Mouse (Mus musculus) lung, postnatal 0 days (tissue): ENCODE data around the gene Bnip3.

Experiments used
- CTCF ChIP-seq: IDR thresholded peaks from 2 replicates; pipeline ENCODE4 v1.5.1; 2016; ENCODE audit warnings: antibody characterized with exemption, mild to moderate bottlenecking
- EP300 ChIP-seq: IDR thresholded peaks from 2 replicates; pipeline ENCODE4 v1.6.1; 2016; ENCODE audit warnings: antibody characterized with exemption, mild to moderate bottlenecking, control low read depth

DNA sequence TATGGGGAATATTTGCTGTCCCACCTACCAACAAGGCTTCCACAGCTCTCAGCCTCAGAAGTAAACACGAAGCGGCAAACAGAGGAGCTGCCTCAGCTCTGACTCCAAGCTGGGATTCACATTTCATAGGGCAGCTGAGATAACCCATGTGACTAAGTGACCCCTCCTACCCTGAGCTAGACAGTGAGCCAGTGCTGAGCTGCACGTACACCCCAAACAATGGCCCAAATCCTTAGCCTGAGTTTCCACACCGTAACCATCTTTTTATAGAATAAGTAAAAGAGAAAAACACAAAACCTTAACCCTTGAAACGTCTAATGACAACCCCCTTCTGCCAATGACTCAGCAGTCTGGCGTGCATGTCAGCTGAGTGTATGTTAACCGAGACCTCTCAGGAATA is 2.3 kb downstream of the Bnip3 start:
- no peak; the same call in 1 of the 2 replicates for TF ChIP-seq EP300
- no peak for TF ChIP-seq CTCF
